Mouse (Mus musculus) right cerebral cortex, postnatal 25 days (tissue): ENCODE measurements around the gene Porcn.
A peak's percentile ranks its signal among the peaks of the same experiment; 100 is the strongest.

Experiments used
- DNase-seq: peaks from one replicate; pipeline ENCODE4 v3.0.0; 2022

Porcn gene

GRCm38 (mm10) chrX:8205088-8205487 lies 1.2 kb downstream of the Porcn start:
- DNase-seq, result no peak

GRCm38 (mm10) chrX:8204076-8204475 lies 2.2 kb downstream of the Porcn start:
- DNase-seq, result no peak

GRCm38 (mm10) chrX:8203105-8203504 lies 3.2 kb downstream of the Porcn start:
- DNase-seq, result no peak

- peak; percentile 10 for DNase-seq
Observed at GRCm38 (mm10) chrX:8193419-8193723, 13.0 kb downstream of the Porcn start, which contains the start of gene Ebp. Gene Ebp, minus strand, starts transcription at chrX:8193512.

DNA sequence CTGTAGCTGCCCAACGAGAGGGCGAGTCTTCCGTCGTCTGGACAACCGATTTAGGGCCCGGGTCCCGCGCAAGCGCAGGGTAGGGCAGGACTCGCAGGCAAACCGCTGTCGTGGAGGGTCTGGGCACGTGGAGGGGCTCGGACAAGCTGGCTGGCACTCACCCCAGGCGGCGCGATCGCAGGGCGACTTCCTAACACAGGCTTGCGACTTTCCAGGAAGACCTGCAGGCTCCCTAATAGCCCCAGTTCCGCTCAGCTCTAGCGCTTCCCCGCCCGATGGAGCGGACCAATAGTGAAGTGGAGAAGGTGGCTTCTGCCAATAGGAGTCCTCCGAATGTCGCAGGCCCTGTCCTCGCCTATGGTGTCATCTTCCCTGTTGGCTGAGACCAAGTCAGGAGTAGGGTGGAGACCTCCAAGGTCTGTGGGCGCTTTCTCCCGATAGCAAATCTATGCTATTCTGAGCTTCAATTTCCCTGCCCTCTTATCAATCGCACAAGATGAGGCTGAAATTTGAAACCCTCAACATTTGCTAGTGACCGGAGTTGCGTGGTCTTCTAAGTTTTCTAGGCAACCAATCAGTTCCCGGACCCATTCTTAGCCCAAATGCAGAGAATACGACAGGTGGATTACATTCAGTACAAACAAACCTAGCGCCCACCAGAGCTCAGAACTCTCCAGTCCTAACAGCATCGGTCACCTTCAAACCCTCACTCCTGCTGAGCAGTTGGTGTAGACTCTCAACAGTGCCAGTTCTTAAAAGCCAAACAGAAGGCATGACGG lies 13.5 kb downstream of the Porcn start:
- DNase-seq, result peak; percentile 76

DNA sequence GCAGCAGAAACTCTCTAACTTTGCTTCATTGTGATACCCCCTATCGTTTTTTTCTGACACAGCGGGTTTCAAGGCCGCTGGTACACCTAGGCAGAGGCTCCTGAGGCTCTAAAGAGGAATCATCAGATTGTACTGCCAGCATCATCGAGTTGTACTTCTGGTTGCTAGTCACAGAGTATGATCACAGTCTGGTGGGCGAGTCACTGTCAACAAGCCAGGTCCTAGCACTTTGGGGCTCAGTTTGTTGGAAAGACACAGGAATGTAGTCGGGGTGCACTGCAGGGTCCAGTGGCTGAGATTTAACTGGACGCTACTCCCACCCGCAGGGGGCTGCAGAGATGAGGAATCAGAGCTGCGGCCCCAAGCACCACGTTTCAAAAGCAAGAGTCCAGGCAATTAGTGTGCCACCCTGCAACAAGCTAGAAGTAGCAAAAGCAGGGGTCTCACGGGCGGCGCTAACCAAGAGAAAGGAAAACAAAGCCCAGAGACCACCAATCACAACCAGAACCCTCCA lies 14.1 kb downstream of the Porcn start:
- DNase-seq, result peak; percentile 10

GRCm38 (mm10) chrX:8182871-8183540 lies 23.3 kb downstream of the Porcn start:
- DNase-seq, result no peak

DNA sequence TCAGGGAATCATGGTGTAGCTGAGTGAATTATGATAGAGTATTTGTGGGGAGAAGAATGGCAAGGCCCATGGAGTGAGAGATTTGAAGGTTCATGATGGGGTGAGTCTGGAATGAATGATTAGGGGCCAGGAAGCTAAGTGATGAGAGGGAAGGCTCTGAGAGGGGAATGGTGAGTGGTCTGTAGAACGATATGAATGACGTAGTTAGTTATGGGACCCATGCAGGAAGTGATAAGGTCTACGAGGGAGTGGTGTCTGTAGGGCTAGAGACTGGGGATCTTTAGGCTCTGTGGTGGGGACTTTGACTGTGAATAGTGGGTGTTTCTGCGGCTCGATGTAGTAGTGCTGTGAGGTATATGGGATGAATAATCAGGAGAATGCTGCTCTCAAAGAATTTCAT lies 26.7 kb downstream of the Porcn start:
- DNase-seq, result no peak

DNA sequence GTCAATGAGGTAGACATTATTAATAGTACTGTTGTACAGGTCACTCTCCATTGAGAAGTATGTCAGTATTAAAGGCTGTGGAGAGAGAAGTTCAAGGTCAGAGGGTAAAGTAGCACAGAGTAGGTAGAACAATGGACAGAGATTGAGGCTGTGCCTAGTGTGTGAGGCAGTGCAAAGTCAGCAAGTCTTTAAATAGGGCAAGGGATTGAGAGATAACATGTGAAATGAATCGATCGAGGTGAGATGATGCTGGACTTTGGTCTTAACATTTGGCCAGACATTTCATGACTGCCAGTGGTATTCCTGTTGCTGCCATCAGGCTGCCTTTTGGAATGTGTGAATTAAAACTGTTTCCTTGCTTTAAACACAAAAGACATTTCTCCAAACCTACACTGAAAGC lies 27.5 kb downstream of the Porcn start:
- no peak for DNase-seq

- DNase-seq, result peak; percentile 81
Observed at GRCm38 (mm10) chrX:8175504-8176385, 30.6 kb downstream of the Porcn start, which contains the start of gene Tbc1d25. Gene Tbc1d25, minus strand, starts transcription at chrX:8176181.

DNA sequence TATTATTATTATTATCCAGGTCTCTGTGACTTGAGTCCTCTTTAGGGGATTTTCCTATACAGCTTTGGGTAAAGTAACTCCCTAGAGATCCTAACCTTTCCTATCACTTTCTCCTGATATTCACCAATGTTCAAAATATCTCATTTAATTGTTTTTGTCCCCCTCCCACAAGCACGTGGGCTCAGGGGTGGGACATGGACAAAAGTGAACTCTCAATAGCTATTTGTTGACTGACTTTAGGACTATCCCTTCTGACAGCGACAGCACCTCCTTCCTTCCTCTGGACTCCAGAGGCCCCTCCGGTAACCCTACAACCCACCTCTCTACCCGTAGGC lies 31.2 kb downstream of the Porcn start:
- no peak for DNase-seq

DNA sequence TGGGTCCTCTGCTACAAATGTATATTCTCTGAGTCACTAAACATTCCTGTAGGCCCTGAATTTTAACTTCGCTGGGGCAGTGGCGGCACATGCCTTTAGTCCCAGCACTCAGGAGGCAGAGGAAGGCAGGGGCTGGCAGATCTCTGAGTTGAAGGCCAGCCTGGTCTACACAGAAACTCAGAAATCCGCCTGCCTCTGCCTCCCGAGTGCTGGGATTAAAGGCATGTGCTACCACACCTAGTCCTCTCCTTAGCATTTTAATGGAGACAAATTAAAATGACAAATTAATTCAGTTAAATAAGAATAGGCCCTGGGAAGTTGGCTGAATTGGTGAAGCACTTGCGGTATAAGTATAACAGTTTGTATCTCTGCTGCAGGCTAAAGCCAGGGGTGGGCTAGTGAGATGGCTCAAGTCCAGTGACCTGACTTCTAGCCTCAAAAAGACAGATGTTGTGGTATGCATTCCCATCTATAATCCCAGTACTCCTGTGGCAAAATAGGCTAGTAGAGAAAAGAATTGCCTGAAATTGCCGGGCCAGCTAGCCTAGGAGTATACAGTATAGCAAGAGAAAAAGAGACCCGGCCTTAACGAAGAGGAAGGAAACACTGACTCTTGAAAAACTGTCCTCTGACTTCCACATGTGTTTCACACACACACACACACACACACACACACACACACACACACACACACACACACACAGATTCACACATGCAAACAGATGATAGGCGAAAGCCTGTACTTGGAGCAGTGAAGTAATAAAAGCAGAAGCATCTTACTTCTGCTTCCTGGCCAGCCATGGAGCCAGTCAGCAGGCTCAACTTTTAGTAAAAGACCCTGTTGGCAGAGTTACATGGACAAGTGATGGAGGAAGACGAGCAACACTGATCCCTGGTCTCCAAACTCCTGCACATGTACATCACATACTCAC lies 38.3 kb downstream of the Porcn start:
- no peak for DNase-seq

GRCm38 (mm10) chrX:8164471-8164870 lies 41.9 kb downstream of the Porcn start:
- no peak for DNase-seq

GRCm38 (mm10) chrX:8163076-8163475 lies 43.2 kb downstream of the Porcn start:
- DNase-seq, result no peak

- peak; percentile 84 for DNase-seq
Observed at GRCm38 (mm10) chrX:8145153-8145991, 61.0 kb downstream of the Porcn start, which contains the start of gene Rbm3. Gene Rbm3, minus strand, starts transcription at chrX:8145880.
